Mouse (Mus musculus): ENCODE data around the gene Pla2g10.
A peak's percentile ranks its signal among the peaks of the same experiment; 100 is the strongest.

- TF ChIP-seq CTCF (conservative IDR thresholded peaks at IDR 0.05; ENCODE audit: insufficient read depth, insufficient read length, low read depth, low read length) (peak; percentile 88), POLR2A (IDR thresholded peaks at IDR 0.05; ENCODE audit: low read depth, low read length) (no peak)
Measured at GRCm38 (mm10) chr16:13733518-13734137, 2.8 kb upstream of the Pla2g10 start.
